Comparison of ENCODE assay signal across 10 mouse cellular contexts in the genomic region with DNA sequence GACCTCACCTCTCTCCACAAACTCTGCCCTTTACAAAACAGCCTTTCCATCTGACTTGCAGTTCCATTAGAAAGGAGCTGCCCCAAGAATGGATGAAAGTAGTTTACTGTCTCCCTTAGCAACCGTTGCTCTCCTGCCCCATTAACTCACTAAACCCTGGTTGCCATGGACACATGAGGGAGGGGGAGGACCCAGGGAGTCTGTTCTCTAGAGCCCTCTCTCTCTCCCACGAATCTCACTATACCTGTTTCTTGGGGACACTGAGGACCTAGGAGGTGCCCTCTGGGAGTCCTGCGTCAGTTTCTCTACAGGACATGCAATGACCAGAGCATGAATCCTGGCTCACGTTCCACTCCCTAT. TPM values are rescaled to one million over a fixed set of nuclear protein-coding genes. Genes with fewer than 3 reads are reported as not detected.
DNase-seq lines count a peak whose midpoint lies in the region; ATAC-seq and TF ChIP-seq lines count a peak whose summit lies in the region.
"Had no signal": no experiment of that assay in that cellular context is flagged by ENCODE, and none has a peak within 500 bp of the region (broad histone marks: within the 10 kb centered on the region; RNA-seq: fewer than 3 reads in every experiment).

No protein-coding gene starts in this region.

- 12% methylated on average over 4 of the region's 4 CpGs for WGBS in forebrain, postnatal 0 days
- 65% methylated on average over 4 of the region's 4 CpGs for WGBS in liver, postnatal 0 days (ENCODE audit: insufficient replicate concordance)

- no peaks in the 10 kb centered on the region for H3K27me3 ChIP-seq in forebrain, postnatal 0 days (ENCODE audit: insufficient read depth, low read length)
- H3K27me3 ChIP-seq in liver, postnatal 0 days (ENCODE audit: insufficient read depth, low read length): no peaks in the 10 kb centered on the region
- H3K27me3 ChIP-seq: liver, embryonic 13.5 days had no signal

- peak overlapping the region; percentile 26 for H3K9ac ChIP-seq in forebrain, postnatal 0 days
- H3K9ac ChIP-seq in liver, postnatal 0 days (replicated peaks): no peak overlapping the region
- H3K9ac ChIP-seq: liver, embryonic 13.5 days had no signal

- peak overlapping the region; percentile 23 for H3K4me2 ChIP-seq in forebrain, postnatal 0 days (ENCODE audit: low read depth)
- no peak overlapping the region for H3K4me2 ChIP-seq in liver, postnatal 0 days (ENCODE audit: low read depth, low read length)
- H3K4me2 ChIP-seq: liver, embryonic 13.5 days had no signal

- peak; percentile 53 for DNase-seq in kidney, adult 11 months
- DNase-seq in kidney, adult 18-20 months: no peak
- DNase-seq in forebrain, postnatal 0 days: peak; percentile 86
- DNase-seq in layer of hippocampus, postnatal 10 days (ENCODE audit: low spot score in 2 of 2): peak; percentile 62 to 64
- DNase-seq in retina, postnatal 1 day: peak; percentile 93
- no peak for DNase-seq in gastrocnemius, postnatal 14 days
- DNase-seq in ovary, postnatal 14 days (ENCODE audit: low spot score): no peak
- DNase-seq in liver, postnatal 0 days: no peak
- DNase-seq: liver, embryonic 13.5 days had no signal

- no peak for TF ChIP-seq CTCF in forebrain, postnatal 0 days (IDR thresholded peaks at IDR 0.05; ENCODE audit: low read depth)
- TF ChIP-seq CTCF in liver, postnatal 0 days (IDR thresholded peaks at IDR 0.05; ENCODE audit: low read depth): no peak

- H3K9me3 ChIP-seq in forebrain, postnatal 0 days (ENCODE audit: low read length): no peaks in the 10 kb centered on the region
- no peaks in the 10 kb centered on the region for H3K9me3 ChIP-seq in liver, postnatal 0 days (ENCODE audit: low read length)
- H3K9me3 ChIP-seq: liver, embryonic 13.5 days had no signal

- peaks cover 45% of the 10 kb centered on the region for H3K4me1 ChIP-seq in forebrain, postnatal 0 days (ENCODE audit: insufficient read depth)
- no peaks in the 10 kb centered on the region for H3K4me1 ChIP-seq in liver, postnatal 0 days (ENCODE audit: insufficient read depth)

- TF ChIP-seq EP300 in liver, postnatal 0 days (IDR thresholded peaks at IDR 0.05; ENCODE audit: low read depth): no peak

- intact Hi-C loops in gastrocnemius, postnatal 14 days (cut with DNase I; ENCODE audit: low total_unique reads): no loop called here

- no peak overlapping the region for H3K4me3 ChIP-seq in forebrain, postnatal 0 days (ENCODE audit: low read depth, low read length)
- H3K4me3 ChIP-seq in liver, postnatal 0 days (ENCODE audit: low read depth, low read length): no peak overlapping the region
- H3K4me3 ChIP-seq: liver, embryonic 13.5 days had no signal

- peaks cover 15% of the 10 kb centered on the region for H3K36me3 ChIP-seq in forebrain, postnatal 0 days (ENCODE audit: insufficient read depth)
- H3K36me3 ChIP-seq in liver, postnatal 0 days (replicated peaks; ENCODE audit: insufficient read depth, low read length): no peaks in the 10 kb centered on the region

- peak overlapping the region; percentile 82 for H3K27ac ChIP-seq in forebrain, postnatal 0 days (ENCODE audit: low read depth, low read length)
- no peak overlapping the region for H3K27ac ChIP-seq in liver, postnatal 0 days (ENCODE audit: low read depth)
- H3K27ac ChIP-seq: liver, embryonic 13.5 days had no signal

- ATAC-seq in forebrain, postnatal 0 days: peak; percentile 73
- no peak for ATAC-seq in liver, postnatal 0 days

RNA-seq across cellular contexts. Expression of gene Crocc, which starts 10.9 kb away (rescaled TPM):
- total RNA-seq in forebrain, postnatal 0 days (2014; rRNA removed): 29.9 and 43.0 TPM in 2 replicates
- 3.5 and 3.8 TPM in 2 replicates for polyA plus RNA-seq in forebrain, postnatal 0 days (2015; fragmentation: Nextera tagmentation; extraction: Ambion mirVana)
- total RNA-seq in layer of hippocampus, postnatal 10 days (2021): 10 to 100 TPM; 32.2 to 42.8 TPM
- total RNA-seq in gastrocnemius, postnatal 14 days (2021): 1 to 10 TPM; 2.6 to 4.0 TPM
- 0.32 and 0.47 TPM in 2 replicates for polyA plus RNA-seq in liver, postnatal 0 days (2015; fragmentation: Nextera tagmentation; extraction: Ambion mirVana)

RNA-seq across cellular contexts. Expression of gene Necap2, which starts 28.7 kb away (rescaled TPM):
- 49.6 and 51.1 TPM in 2 replicates for total RNA-seq in forebrain, postnatal 0 days (2014; rRNA removed)
- 38.9 and 43.0 TPM in 2 replicates for polyA plus RNA-seq in forebrain, postnatal 0 days (2015; fragmentation: Nextera tagmentation; extraction: Ambion mirVana)
- 10 to 100 TPM; 43.7 to 48.4 TPM for total RNA-seq in layer of hippocampus, postnatal 10 days (2021)
- 10 to 100 TPM; 19.9 to 21.7 TPM for total RNA-seq in gastrocnemius, postnatal 14 days (2021)
- 47.1 and 53.0 TPM in 2 replicates for polyA plus RNA-seq in liver, postnatal 0 days (2015; fragmentation: Nextera tagmentation; extraction: Ambion mirVana)

RNA-seq across cellular contexts. Expression of gene Spata21, which starts 38.7 kb away (rescaled TPM):
- 0.08 and 0.67 TPM in 2 replicates for total RNA-seq in forebrain, postnatal 0 days (2014; rRNA removed)
- 0.31 and 0.68 TPM in 2 replicates for polyA plus RNA-seq in forebrain, postnatal 0 days (2015; fragmentation: Nextera tagmentation; extraction: Ambion mirVana)
- total RNA-seq in layer of hippocampus, postnatal 10 days (2021): under 1 TPM; 0.27 to 0.53 TPM
- total RNA-seq in gastrocnemius, postnatal 14 days (2021): not detected
- not detected in 2 replicates for polyA plus RNA-seq in liver, postnatal 0 days (2015; fragmentation: Nextera tagmentation; extraction: Ambion mirVana)
- polyA plus RNA-seq: liver, embryonic 13.5 days; spleen, adult 2 months had no signal

RNA-seq across cellular contexts. Expression of gene Mfap2, which starts 39.2 kb away (rescaled TPM):
- 22.2 and 25.1 TPM in 2 replicates for total RNA-seq in forebrain, postnatal 0 days (2014; rRNA removed)
- 124 and 148 TPM in 2 replicates for polyA plus RNA-seq in forebrain, postnatal 0 days (2015; fragmentation: Nextera tagmentation; extraction: Ambion mirVana)
- 10 to 100 TPM; 20.9 TPM for total RNA-seq in layer of hippocampus, postnatal 10 days (2021)
- total RNA-seq in gastrocnemius, postnatal 14 days (2021): 10 to 100 TPM; 33.9 to 47.3 TPM
- polyA plus RNA-seq in liver, postnatal 0 days (2015; fragmentation: Nextera tagmentation; extraction: Ambion mirVana): 14.1 and 14.6 TPM in 2 replicates

Comparison
In these comparisons a context has a peak if more than half of its experiments do, and no peak if none do; other contexts are left out.
1. DNase-seq: peak in kidney, adult 11 months (single experiment), forebrain, postnatal 0 days (single experiment), layer of hippocampus, postnatal 10 days (2 of 2) and retina, postnatal 1 day (single experiment); none in kidney, adult 18-20 months (single experiment), gastrocnemius, postnatal 14 days (single experiment), ovary, postnatal 14 days (single experiment) and liver, postnatal 0 days (single experiment).